Mouse (Mus musculus): ENCODE results near the gene Gstt1.

The Gstt1 gene

GRCm38 (mm10) chr10:75763682-75764518 lies 34.5 kb downstream of the Gstt1 start, which contains the start of gene Cabin1:
Cabin1 (minus strand) TSS chr10:75764341.
- peak; percentile 98 for DNase-seq

GRCm38 (mm10) chr10:75762413-75762812 lies 36.0 kb downstream of the Gstt1 start:
- no peak for DNase-seq

- DNase-seq: no peak
Measured at GRCm38 (mm10) chr10:75760311-75760710, 38.1 kb downstream of the Gstt1 start.

GRCm38 (mm10) chr10:75756719-75757118 lies 41.7 kb downstream of the Gstt1 start:
- no peak for DNase-seq

GRCm38 (mm10) chr10:75744017-75744416 lies 54.4 kb downstream of the Gstt1 start:
- peak; percentile 87 for DNase-seq

- DNase-seq: peak; percentile 86
Measured at GRCm38 (mm10) chr10:75743369-75743768, 55.0 kb downstream of the Gstt1 start.

GRCm38 (mm10) chr10:75740866-75741265 lies 57.5 kb downstream of the Gstt1 start:
- no peak for DNase-seq
